ENCODE assay signal across 14 mouse cellular contexts in the genomic region with DNA sequence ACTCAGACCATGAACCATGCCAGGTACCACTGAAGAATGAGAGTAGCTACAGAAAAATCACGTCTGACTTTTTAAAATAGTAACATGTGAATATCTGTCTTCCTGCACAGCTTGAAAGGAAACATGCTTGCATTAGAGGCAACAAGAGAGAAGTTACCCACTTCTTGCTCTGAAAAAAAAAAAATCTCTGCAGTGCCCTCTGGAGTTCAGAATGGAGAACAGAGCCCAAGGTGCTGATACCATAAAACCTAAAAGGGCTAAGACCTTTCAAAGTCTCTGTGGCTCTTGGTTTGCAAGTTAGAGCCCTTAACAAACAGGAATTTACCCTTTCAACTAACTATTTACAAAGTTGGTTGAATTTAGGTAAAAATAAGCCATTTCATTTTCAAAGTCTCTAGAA.
A peak's percentile ranks its signal among the peaks of the same experiment; 100 is the strongest.
DNase-seq lines count a peak whose midpoint lies in the region; ATAC-seq and TF ChIP-seq lines count a peak whose summit lies in the region.
"Had no signal": no experiment of that assay in that cellular context is flagged by ENCODE, and none has a peak within 500 bp of the region (broad histone marks: within the 10 kb centered on the region; RNA-seq: fewer than 3 reads in every experiment).

No protein-coding gene starts in this region.

- TF ChIP-seq POLR2A in lung, adult 2 months (IDR thresholded peaks at IDR 0.05; ENCODE audit: borderline replicate concordance, extremely low read depth, low read depth, low read length): no peak

- H3K27me3 ChIP-seq in lung, embryonic 14.5 days (ENCODE audit: insufficient read depth, low read length): no peaks in the 10 kb centered on the region
- H3K27me3 ChIP-seq in E14TG2a.4 (ENCODE audit: insufficient read depth, low read length): no peaks in the 10 kb centered on the region
- H3K27me3 ChIP-seq: limb, embryonic 12.5 days had no signal

- no peaks in the 10 kb centered on the region for H3K9me3 ChIP-seq in lung, embryonic 14.5 days (ENCODE audit: low read depth, low read length)
- no peaks in the 10 kb centered on the region for H3K9me3 ChIP-seq in E14TG2a.4 (ENCODE audit: low read length)
- H3K9me3 ChIP-seq: limb, embryonic 12.5 days had no signal

- H3K27ac ChIP-seq in lung, embryonic 14.5 days (ENCODE audit: low read depth): no peak overlapping the region
- H3K27ac ChIP-seq: limb, embryonic 12.5 days had no signal

- no peak overlapping the region for H3K4me2 ChIP-seq in lung, embryonic 14.5 days
- H3K4me2 ChIP-seq: limb, embryonic 12.5 days had no signal

- no peak overlapping the region for H3K9ac ChIP-seq in lung, embryonic 14.5 days
- H3K9ac ChIP-seq: limb, embryonic 12.5 days had no signal

- DNase-seq in CD4-positive, CD25-positive, alpha-beta regulatory T cell, adult 2 months (ENCODE audit: low read depth, low spot score): peak; percentile 4
- peak; percentile 8 for DNase-seq in lung, embryonic 14.5 days
- DNase-seq in lung, adult 2 months: no peak
- DNase-seq in cerebellum, adult 18-20 months: no peak
- DNase-seq: cerebellum, adult 9-11 months; heart, postnatal 10 days; kidney, postnatal 25 days; right cerebral cortex, postnatal 25 days had no signal

- H3K36me3 ChIP-seq in lung, embryonic 14.5 days (ENCODE audit: insufficient read depth): no peaks in the 10 kb centered on the region
- H3K36me3 ChIP-seq in E14TG2a.4 (ENCODE audit: insufficient read depth, low read length): no peaks in the 10 kb centered on the region
- H3K36me3 ChIP-seq: limb, embryonic 12.5 days had no signal

- WGBS in lung, embryonic 14.5 days: 32% methylated on average over 1 of the region's 1 CpGs
- 15% methylated on average over 1 of the region's 1 CpGs for WGBS in lung, adult 2 months

- no peaks in the 10 kb centered on the region for H3K4me1 ChIP-seq in lung, embryonic 14.5 days (ENCODE audit: insufficient read depth)
- H3K4me1 ChIP-seq in lung, adult 2 months (ENCODE audit: control insufficient read depth, insufficient read depth, low read length): no peaks in the 10 kb centered on the region
- no peaks in the 10 kb centered on the region for H3K4me1 ChIP-seq in E14TG2a.4 (replicated peaks; ENCODE audit: low read depth, low read length)
- H3K4me1 ChIP-seq: limb, embryonic 12.5 days had no signal

- ATAC-seq in CD4-positive, CD25-positive, alpha-beta regulatory T cell, adult 4 months: no peak
- no peak for ATAC-seq in lung, embryonic 14.5 days (ENCODE audit: insufficient read depth)
- ATAC-seq in common myeloid progenitor, adult 5-6 weeks (replicated peaks; ENCODE audit: low read depth, poor library complexity, severe bottlenecking): 0 out of 2 replicates have a peak, but pooled peaks have one; percentile 29
- no peak for ATAC-seq in frontal cortex, adult (ENCODE audit: low TSS enrichment)

- H3K4me3 ChIP-seq in lung, embryonic 14.5 days (ENCODE audit: low read depth, low read length): no peak overlapping the region
- H3K4me3 ChIP-seq in lung, adult 2 months (replicated peaks; ENCODE audit: extremely low read depth, low read depth, low read length): no peak overlapping the region
- no peak overlapping the region for H3K4me3 ChIP-seq in E14TG2a.4 (replicated peaks; ENCODE audit: low read length)
- H3K4me3 ChIP-seq: limb, embryonic 12.5 days; myocyte had no signal

- TF ChIP-seq CTCF in lung, embryonic 14.5 days (IDR thresholded peaks at IDR 0.05; ENCODE audit: low read depth): no peak; the same call in 1 of the 2 replicates
- TF ChIP-seq CTCF in lung, adult 2 months (IDR thresholded peaks at IDR 0.05; ENCODE audit: insufficient read depth, low read length): no peak
- TF ChIP-seq CTCF in E14TG2a.4 (conservative IDR thresholded peaks at IDR 0.05; ENCODE audit: low read length): 0 out of 2 replicates have a peak, but pooled peaks have one; percentile 10

Comparison
In these comparisons a context has a peak if more than half of its experiments do, and no peak if none do; other contexts are left out.
1. DNase-seq: peak in CD4-positive, CD25-positive, alpha-beta regulatory T cell, adult 2 months (single experiment) and lung, embryonic 14.5 days (single experiment); none in lung, adult 2 months (single experiment) and cerebellum, adult 18-20 months (0 of 2).